Mouse (Mus musculus) right cerebral cortex, postnatal 10 days (tissue): ENCODE measurements at regions not wholly inside any gene's neighbourhood (a gene's known extent, or its start where the extent isn't known, plus 50 kb on each side); places are given as distances from the start of the nearest gene placed in this dataset.
A peak's percentile ranks its signal among the peaks of the same experiment; 100 is the strongest.
"Not testable (repeated sequence)": the region's sequence is repeated elsewhere in the genome, so short reads cannot be mapped to it uniquely, and the experiment has no call there.

ENCODE experiments used
- DNase-seq, 2 experiments: peaks; one replicate each; pipeline ENCODE4 v3.0.0; 2021; ENCODE audit warnings: low spot score in 2 of 2

DNA sequence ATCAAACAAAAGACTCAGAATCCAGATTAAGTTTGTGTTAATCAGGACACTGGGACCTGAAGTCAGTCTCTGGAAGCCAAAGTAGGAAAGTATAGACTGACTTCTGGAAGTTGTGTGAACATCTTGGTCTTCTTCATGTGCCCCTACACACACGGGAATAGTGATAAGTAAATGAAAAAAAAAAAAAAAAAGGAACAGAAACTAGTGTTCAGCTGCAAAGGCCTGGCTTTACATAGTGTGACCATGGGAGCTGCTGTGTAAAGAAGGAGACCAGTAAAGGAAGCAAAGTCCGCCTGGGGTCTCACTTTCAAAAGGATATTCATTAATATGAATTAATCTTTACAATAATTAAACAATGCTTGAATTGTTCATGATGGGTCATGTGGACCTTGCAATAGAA is 190.6 kb upstream of the Tmc3 start:
- no peak for DNase-seq

DNA sequence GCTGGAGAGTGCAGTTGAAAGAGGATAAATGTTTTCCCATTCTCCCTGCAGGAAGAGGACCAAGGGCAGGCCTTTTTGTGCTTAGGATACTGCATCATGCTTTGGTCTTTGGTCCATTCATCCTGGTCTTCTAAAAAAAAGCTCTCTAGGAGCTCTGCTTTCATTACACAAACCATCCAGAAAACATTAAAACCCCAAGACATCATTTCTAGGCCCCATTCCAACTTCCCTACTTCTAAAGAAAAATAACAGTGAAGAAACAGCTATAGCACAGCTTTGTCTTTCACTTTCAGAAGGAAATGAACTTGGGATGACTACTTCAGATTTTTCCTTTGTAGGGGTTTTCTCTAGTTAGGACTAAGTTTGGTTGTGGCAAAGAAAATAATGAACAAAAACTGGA is 185.1 kb upstream of the Tmc3 start:
- DNase-seq: no peak

DNA sequence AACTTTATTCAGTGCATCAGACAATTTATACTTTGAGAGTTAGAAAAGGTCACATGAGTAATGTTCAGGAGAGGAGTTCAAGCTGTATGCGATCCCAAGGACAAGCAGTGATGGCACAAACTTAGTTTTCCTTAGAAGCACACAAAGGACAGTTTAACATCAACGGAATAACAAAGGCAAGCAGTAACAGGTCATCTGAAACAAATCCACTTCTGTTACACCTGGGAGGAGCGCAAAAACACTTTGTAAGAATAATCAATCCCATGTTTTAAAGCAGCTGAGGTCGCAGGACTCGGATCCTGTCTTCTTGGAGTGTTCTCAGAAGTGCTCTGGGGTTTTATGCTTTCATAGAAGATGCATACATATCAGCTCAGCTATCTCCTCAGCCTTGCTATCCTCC is 183.7 kb upstream of the Tmc3 start:
- no peak for DNase-seq

DNA sequence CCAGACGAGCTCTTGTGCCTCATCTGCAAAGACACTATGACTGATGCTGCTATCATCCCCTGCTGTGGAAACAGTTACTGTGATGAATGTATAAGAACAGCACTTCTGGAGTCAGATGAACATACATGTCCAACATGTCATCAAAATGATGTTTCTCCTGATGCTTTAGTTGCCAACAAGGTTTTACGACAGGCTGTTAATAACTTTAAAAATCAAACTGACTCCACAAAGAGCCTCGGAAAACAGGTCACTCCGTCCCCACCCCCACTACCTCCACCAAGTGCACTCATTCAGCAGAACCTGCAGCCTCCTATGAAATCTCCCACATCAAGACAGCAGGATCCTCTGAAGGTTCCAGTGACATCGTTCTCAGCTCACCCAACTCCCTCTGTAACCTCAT is 172.0 kb upstream of the Tmc3 start:
- peak in 1 of 2 experiments; percentile 23 for DNase-seq

DNA sequence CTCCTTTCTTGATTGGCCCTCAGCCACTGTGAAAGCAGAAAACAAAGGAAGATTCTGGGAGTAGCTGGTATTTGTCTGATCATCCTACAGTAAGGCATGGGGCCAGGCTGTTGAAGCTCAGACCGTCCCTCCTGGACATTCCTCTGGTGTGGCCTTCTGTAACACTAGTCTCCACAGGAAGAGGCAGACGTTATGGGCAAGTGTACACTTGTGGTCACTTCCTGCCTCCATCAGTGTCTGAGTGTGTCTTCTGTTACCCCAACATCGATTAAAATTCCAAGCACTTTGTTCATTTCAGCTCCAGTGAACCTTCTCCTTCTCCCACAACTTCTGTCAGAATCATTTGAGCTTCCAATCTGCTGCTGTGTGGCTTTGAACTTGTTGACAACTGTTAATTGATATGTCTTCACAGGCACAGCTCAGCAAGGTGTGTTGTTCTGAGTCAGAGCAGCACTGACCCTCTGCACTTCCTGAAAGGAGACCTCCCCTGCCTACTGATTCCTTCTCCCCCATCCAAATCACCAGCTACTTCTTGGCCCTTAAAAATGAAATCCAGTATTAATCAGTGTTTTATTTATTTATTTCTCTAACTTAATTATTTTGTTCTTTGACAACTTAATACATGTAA is 154.7 kb upstream of the Tmc3 start:
- no peak for DNase-seq

DNA sequence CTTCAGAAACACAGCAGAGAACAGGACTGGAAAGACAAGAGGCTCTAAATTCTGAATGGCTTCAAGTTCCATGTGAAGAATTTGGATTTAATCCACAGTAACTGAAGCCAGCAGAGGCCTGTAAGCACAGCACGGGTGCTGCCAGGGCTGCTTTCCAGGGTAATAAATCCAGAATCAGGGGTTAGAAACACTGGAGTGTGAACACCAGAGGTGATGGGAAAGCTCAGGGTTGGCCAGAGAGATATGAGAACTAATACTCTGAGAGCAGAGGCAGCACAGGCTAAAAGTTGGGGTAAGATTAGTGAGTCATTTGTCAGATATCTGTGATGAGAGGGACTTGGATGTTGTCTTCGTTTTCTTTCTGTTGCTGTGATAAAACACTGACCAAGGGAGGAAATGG is 153.6 kb upstream of the Tmc3 start:
- no peak for DNase-seq

DNA sequence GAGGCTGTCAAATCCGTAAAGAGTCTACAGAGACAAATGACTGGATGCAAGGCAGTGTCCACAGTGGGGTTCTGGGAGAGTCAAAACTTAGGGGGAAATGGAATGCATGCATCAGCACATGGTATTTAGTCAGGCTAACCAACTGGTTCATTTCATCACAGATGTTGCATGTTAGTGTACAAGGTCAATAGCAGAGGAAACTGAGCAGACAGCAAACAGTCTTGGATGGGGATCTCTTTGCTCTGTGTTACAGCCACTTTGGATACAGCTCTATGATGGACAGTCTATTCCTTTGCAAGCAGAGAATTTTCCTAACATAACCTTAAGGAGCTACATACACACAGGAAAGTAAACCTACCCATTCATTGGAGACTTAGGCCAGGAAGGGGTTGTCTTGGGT is 151.9 kb upstream of the Tmc3 start:
- no peak for DNase-seq

DNA sequence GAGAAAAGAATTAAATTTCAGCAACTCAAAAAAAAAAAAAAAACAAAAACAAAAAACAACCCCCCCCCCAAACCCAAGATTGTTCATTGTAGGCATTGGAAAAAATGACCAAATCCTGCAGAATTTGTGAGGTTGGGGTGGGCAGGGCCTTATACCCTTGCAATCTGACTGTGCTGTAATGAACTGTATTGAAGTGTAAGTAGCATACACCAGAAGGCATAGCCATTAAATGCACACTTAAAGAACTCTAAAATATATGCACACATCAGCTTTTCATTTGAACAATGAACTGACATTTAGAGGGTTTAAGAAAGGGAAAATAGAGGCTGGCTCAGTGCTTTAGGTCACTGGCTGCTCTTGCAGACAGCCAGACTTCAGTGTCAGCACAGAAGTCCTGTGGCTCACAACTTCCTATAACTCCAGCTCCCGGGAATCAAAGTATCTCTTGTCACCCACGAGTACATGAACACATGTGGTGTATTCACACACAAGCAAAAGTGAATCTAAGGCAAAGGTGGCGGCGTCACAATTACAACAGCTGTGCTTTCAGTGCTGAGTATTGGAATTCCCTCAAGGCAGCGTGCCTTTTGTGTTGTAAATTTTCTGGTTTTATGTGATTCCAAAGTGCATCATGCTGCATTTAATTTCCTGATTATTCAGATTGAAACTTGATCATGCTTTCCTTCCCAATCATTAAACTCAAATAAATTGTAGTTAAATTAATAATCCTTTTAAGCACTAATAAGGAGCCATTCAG is 150.6 kb upstream of the Tmc3 start:
- no peak for DNase-seq

DNA sequence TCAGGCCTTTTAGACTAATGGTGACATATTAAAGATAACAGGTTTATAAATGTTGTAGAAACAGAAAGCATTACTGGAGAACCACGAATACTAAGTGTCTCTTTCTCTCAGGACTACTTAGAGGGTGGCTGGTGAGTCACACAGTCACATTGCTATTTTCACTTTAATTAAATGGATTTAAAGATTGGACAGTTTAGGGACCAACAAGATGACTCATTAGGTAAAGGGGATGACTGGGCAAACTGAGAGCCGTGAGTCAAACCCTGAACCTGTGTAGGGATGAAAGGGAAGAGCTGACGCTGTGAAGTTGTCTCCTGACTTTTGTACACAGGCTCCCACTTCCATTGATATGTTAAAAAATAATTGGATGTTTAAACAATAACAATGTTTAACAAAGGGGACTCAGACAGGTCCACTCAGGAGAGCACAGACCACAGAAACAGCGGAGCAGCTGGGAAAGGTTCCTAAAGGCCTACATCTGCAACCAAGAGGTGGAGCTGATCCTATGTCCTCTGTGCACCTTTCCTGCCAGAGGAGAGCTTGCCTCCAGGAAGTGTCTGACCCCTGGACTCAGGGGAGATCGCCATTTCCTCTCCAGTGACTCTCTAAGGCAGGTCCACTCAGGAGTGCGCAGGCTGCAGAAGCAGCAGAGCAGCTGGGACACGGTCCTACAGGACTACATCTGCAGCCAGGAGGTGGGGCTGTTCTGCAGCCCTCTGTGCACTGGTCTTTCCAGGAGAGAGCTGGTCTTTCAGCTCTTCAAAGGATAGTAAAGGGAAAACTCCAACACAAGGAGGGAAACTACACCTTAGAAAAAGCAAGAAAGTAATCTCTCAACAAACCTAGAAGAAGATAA is 146.0 kb upstream of the Tmc3 start:
- no peak for DNase-seq

DNA sequence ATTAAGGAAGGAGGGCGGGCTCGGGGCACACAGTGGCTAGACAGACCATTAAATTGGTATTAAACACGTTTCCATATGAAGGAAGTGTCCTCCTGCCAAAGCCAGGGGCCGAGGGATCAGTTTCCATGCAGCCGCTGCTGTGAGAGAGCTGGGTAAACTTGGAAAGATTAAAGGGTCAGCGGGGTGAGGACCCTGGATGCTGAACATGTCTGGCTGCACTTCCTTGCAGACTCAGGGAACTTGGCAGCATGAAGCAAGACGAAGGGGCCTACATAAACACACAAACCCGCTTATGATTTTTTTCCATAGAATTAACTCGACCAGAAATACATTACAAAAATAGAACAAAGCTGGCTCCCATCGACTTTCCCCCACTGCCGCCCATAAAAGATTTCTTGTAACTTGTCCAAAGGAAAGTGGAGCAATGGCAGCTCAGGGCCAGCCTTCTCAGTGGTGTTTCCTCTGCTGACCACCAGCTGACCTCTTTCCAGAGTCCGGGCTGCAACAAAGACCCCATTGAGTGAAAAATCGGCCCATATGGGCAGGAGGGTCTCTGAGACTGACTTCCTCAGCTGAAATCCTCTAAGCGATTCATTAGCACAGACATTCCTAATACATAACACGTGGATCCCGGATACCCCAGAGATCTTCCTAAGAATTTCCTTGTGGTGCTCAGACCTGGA is 141.0 kb upstream of the Tmc3 start:
- no peak for DNase-seq

DNA sequence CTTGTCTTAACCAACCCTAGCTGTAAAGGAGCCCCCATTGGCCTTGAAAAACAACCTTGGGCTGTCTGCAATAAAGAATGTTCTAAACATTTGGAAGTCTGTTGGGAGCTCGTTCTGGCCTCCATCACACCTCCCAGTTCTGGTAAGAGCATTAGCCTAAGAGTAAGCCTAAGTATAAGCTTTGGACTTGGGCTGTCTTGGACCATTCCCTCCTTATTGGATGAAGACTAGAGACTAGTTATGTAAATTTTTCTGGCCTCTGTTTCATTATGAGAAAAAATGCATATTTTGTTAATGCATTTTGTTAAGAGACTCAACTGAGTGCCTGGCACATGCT is 140.5 kb upstream of the Tmc3 start:
- no peak for DNase-seq

DNA sequence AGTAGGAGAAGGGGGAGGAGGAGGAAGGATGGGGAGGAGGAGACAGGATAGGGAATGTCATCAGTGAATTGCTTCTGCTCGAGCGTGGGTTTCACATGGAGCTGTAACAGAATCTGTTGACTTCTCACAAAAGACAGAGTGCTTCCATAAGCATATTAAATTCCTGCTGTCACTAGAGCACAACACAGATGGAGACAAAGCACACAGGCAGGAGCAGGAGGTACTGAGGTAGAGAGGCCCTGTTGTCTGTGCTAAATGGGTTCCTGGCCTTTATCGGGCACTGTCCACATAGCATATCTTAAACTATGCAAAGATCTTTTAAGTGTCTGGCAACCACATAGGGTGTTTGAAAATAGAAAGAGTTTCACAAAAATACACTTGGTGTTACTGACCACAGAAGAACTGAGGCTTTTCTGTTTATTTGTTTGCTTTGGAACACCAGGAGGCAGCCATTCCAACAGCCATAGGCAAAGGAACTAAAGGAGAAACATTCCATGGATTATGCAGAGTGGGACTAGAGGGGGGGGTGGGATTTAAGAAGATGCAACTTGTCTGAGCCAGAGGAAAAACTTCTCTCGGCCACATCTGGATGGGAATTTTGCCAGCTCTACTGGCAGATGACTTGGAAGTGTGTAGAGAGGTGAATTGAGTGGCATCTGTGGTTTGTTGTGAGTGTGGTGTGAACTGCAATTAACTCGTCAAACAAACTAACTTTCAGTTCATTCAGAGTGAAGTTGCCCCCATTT is 139.4 kb upstream of the Tmc3 start:
- peak in 1 of 2 experiments; percentile 23 for DNase-seq

DNA sequence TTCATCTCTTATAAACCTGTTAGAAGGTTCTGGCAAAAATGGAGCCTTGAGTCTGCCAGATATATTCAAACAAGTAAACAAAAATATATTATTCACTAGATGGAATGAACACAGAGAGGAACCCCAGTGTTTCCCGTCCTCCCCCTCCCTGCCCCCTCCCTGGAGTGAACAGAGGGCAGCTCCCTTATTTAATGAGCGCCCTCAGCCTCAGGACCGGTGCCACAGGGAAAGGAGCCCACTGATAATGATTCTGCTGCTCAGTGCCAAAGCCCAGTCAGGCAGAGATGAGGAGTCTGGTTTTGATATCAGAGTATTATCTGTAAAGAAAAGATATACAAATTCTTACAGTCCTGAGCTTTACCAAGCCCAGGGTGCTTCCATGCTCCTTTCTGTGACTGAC is 134.4 kb upstream of the Tmc3 start:
- no peak for DNase-seq

DNA sequence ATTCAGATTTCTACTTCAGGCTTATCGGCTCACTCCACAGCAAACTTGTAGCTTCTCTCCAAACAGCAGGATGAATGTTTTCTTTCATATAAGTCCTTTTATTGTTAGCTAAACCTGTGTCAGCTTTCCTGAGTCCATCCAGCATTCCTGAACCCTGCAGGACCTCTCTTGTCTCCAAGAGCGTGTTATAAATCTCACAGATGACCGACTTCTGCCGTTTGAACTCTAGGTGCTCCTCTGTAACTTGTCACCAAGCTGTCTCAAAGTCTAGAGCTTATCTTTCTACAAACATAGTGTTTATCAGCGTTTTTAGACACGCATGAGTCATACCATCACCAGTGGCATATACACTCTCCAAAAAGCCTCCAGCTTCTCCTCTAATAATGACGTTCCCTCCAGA is 132.4 kb upstream of the Tmc3 start:
- no peak for DNase-seq

DNA sequence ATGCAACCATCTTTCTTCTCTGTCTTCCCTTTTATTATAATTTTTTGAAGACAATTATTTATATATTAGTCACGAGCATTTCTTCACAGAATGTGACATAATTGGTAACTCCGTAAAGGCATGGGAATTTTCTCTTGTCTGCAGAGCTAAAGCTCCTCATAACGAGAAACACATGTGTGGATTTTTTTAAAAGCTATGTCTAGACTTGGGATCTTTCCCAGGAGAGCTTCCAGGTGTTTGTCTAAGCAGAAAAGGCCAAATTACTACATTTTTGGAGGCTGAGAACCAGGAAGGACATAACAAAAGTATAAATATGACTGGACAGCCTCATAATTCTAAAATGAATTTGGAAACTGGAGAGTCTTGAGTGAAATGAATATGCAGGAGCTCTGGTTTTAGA is 125.2 kb upstream of the Tmc3 start:
- DNase-seq: no peak

DNA sequence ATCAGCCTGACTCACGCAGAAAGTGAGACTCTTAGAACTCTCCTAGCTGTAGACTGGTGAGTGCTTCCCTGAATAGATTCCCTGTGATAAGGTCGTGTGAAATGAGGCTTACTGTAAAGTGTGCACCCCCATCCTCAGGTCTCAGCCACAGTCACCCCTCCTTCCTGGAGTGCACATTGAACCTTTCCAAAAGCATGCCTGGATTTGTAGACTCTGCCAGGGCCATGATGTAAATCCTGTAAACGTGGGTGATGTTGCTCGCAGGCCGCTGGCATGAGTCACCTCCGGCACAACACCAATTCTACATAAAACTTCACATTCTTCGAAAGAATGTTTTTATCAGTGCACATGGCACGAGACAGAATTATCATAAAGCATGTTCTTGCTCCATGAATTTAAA is 117.7 kb upstream of the Tmc3 start:
- DNase-seq: no peak

DNA sequence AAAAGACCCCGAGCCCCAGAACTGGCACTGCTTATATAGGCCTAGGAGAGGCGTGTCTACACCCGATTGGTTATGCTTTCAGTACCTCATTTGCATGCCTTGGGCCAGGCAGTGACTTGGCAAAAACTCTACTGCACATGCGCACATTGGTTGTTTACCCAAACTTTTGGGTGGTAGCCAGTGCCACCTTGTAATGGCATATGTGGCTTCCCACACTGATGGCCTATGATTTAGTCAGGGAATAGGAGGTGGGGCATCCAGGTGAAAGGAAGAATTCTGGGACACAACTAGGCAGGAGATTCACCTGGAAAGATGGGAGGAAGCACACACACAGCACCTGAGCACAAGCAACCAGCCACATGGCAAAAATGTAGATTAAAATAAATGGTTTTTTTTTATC is 114.9 kb upstream of the Tmc3 start:
- not testable (repeated sequence) for DNase-seq

DNA sequence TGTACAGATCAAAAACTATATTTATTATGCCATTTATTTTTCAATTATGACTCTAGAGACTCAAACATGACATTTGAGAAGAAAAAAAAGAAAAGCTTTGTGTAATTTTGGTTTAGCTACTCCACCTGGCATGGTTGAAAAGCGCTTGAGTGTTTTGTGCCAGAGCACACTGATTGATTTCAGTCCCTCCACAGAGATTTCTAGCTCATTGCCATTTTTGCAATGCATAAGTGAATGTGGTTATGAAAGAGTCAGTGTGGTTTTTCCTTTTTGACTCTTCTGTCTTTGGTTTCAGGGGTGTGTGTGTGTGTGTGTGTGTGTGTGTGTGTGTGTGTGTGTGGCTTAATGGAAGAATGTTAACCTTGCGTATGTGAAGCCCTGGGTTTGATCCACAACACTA is 113.6 kb upstream of the Tmc3 start:
- DNase-seq: no peak

DNA sequence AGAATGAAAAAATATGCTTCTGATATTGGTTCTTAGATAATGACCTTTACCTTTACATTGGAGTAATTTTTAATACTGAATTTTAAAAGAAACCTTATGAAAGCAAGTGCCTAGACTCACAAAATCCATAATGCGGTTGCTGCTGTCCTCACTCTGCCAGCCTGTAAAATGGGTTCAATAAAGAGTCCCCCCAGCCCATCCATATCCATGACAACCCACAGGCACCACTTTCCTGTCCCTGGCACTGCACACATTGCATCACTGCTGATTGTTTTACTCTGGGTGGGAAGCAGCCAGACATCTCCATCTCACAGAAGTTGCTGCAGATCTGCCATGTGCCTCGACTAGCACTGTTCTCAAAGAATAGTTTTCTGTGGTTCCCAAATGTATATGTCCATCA is 110.3 kb upstream of the Tmc3 start:
- no peak for DNase-seq

DNA sequence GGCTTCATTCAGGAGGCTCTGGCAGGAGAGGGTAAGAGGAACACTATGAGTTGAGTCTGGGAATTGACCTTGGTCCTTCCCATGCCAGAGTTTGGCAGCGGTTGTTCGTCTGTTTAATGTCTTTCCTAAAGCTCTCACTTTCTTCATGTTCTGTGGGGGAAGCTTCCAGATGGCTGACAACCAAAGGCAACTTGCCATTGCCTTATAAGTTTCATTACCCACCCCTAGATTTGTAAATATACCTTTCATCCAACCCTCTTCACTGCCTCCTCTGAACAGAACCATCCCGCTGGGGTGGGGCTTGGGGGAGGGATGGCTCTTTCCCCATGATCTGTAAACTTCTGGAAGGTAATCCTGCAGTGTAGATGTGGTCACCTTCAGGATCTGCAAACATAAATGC is 109.7 kb upstream of the Tmc3 start:
- DNase-seq: peak in 1 of 2 experiments; percentile 27

DNA sequence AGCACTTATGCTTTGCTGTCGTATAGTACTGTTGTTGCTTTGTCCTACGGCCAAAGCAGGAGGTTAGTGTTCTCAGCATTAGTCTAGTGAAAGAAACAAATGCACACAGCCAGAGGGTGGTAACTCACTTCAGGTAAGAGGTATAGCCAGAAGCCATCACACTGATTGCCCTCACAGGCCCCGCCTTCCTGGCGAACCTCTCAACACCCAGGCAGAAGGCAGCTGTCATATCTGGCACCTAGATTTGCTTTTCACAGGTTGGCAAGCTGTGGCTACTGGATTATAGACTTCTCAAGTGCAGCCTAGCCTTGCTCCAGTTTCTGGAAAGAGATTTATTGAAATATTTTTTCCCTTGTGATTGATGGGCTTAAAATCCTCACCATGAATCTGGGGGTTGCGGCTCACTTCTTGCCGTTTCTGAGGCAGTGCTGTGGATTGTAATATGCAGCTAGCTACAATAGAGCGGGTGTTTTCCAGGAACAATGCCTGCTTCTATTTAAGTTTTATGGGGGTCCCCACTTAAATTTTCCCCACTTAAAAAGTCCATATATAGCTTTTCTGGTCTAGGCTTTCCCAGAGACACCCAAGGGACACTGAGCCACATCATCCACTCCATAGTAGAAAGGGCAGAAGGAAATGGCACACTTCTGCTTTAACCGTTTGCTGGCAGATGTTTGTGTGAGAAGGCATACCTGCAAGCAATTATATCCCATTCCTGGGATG is 109.1 kb upstream of the Tmc3 start:
- DNase-seq: peak in 1 of 2 experiments; percentile 37
